Comparison of ENCODE assay signal across 8 mouse cellular contexts in the genomic region with DNA sequence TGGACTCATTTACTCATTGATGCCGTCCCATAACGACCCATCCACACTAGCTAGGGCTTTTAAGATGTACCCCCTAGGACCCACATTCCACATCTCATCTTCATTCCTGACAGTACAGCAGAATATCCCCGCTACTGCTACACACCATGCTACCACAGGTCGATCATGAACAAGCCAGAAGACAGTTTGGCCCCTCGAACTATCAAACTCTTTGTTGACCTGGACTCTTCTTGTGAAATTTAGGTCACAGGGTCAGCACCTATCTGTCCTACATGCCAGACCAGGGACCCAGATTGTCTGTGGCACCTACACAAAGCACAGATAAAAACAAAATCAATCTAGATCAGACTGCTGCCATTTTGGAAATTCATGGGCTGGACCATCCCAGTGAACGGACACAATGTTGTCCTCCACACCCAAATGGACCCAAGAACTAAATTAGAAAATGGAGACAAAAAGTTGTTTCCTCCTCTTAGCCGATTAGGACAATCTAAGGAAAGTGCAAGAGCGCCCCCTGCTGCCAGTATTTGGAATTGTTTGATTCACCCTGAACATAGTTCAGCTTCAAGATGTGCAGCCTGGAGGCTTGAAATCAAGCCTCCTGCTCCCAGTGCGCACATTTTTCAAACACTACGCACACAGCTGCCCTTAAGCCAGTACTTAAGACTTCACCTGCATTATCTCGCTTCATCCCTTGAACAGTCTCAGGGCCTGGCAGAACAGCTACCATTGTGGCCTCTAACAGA.
DNase-seq lines count a peak whose midpoint lies in the region; ATAC-seq and TF ChIP-seq lines count a peak whose summit lies in the region.

No protein-coding gene starts in this region.

- H3K4me3 ChIP-seq in left cerebral cortex, adult 2 months: no peak overlapping the region

- intact Hi-C loops in left cerebral cortex, adult 2 months (cut with DNase I): loop anchor here (1.0 kb wide), 1 partner anchor 1669 kb away; no protein-coding TSS in a partner anchor

- TF ChIP-seq CTCF in left cerebral cortex, adult 2 months (IDR thresholded peaks at IDR 0.05): peak; percentile 88

- H3K27ac ChIP-seq in left cerebral cortex, adult 2 months: no peak overlapping the region

- DNase-seq in NIH3T3 (ENCODE audit: low read depth): peak; percentile 90
- peak; percentile 90 to 94 for DNase-seq in cerebellum, postnatal 10 days
- DNase-seq in frontal cortex, postnatal 36 days (ENCODE audit: low spot score in 2 of 2): peak; percentile 84 to 89
- DNase-seq in induced T-regulatory cell, adult 2 months (ENCODE audit: low read depth): peak; percentile 80
- DNase-seq in left cerebral cortex, adult 2 months (ENCODE audit: extremely low spot score in 1 of 2, low spot score in 2 of 2): peak; percentile 76 to 87
- peak; percentile 71 for DNase-seq in right cerebral cortex, postnatal 25 days
- DNase-seq in urinary bladder, postnatal 4 days (ENCODE audit: low spot score in 2 of 2): peak; percentile 65 to 87

- peak; percentile 61 for ATAC-seq in megakaryocyte, adult 5-6 weeks (ENCODE audit: poor library complexity, severe bottlenecking)
